ENCODE assay signal across 11 mouse cellular contexts in genomic region chr16:21362663-21363367, GRCm38 (mm10).
DNase-seq lines count a peak whose midpoint lies in the region; ATAC-seq lines count a peak whose summit lies in the region.
"Had no signal": no experiment of that assay in that cellular context is flagged by ENCODE, and none has a peak within 500 bp of the region (broad histone marks: within the 10 kb centered on the region; RNA-seq: fewer than 3 reads in every experiment).

No protein-coding gene starts in this region.

- no peaks in the 10 kb centered on the region for H3K27me3 ChIP-seq in megakaryocyte, embryonic 14.5 days (replicated peaks)
- peaks cover 19% of the 10 kb centered on the region; the same call in 1 of the 2 replicates for H3K27me3 ChIP-seq in hindbrain, embryonic 10.5 days (ENCODE audit: insufficient read depth, poor library complexity, severe bottlenecking)
- no peaks in the 10 kb centered on the region for H3K27me3 ChIP-seq in midbrain, embryonic 11.5 days (ENCODE audit: control insufficient read depth, insufficient read depth, low read length)

- peak overlapping the region; percentile 66; the same call in 1 of the 2 replicates for H3K27ac ChIP-seq in hindbrain, embryonic 10.5 days
- H3K27ac ChIP-seq in midbrain, embryonic 11.5 days (ENCODE audit: low read depth, low read length) = no peak overlapping the region

- peaks cover 98% of the 10 kb centered on the region for H3K4me1 ChIP-seq in megakaryocyte, embryonic 14.5 days
- H3K4me1 ChIP-seq in hindbrain, embryonic 10.5 days (replicated peaks) = peaks cover 33% of the 10 kb centered on the region
- H3K4me1 ChIP-seq in midbrain, embryonic 11.5 days (ENCODE audit: control insufficient read depth, insufficient read depth, low read length) = peaks cover 3% of the 10 kb centered on the region; the same call in 1 of the 2 replicates

- no peak overlapping the region for H3K9ac ChIP-seq in midbrain, embryonic 11.5 days (ENCODE audit: low read length)
- H3K9ac ChIP-seq: liver, postnatal 0 days had no signal

- H3K4me2 ChIP-seq in midbrain, embryonic 11.5 days = no peak overlapping the region

- no peak for DNase-seq in hindbrain, embryonic 10.5 days (ENCODE audit: low spot score)
- no peak for DNase-seq in midbrain, embryonic 11.5 days (ENCODE audit: low spot score, missing footprints)
- peak; percentile 22 for DNase-seq in yolk sac, embryonic 10.5 days (ENCODE audit: low spot score)
- no peak for DNase-seq in urinary bladder, postnatal 14 days (ENCODE audit: low spot score)
- no peak for DNase-seq in ovary, postnatal 10 days (ENCODE audit: low spot score)
- DNase-seq: adrenal gland, postnatal 36 days; cerebellum, postnatal 10 days; liver, postnatal 0 days had no signal

- ATAC-seq in megakaryocyte, adult 5-6 weeks (ENCODE audit: poor library complexity, severe bottlenecking) = no peak
- ATAC-seq in midbrain, embryonic 11.5 days (ENCODE audit: low FRiP score) = 0 out of 2 replicates have a peak, but pooled peaks have one; percentile 33
- ATAC-seq: liver, postnatal 0 days had no signal

- peaks cover 68% of the 10 kb centered on the region for H3K36me3 ChIP-seq in megakaryocyte, embryonic 14.5 days (replicated peaks; ENCODE audit: low read length)
- H3K36me3 ChIP-seq in hindbrain, embryonic 10.5 days = no peaks in the 10 kb centered on the region
- no peaks in the 10 kb centered on the region for H3K36me3 ChIP-seq in midbrain, embryonic 11.5 days (ENCODE audit: control insufficient read depth, insufficient read depth, low read length)
- H3K36me3 ChIP-seq: G1E had no signal

- peak overlapping the region; percentile 65 for H3K4me3 ChIP-seq in megakaryocyte, embryonic 14.5 days (replicated peaks)
- no peak overlapping the region for H3K4me3 ChIP-seq in hindbrain, embryonic 10.5 days
- no peak overlapping the region for H3K4me3 ChIP-seq in midbrain, embryonic 11.5 days (ENCODE audit: low read depth, low read length)

- no peaks in the 10 kb centered on the region for H3K9me3 ChIP-seq in megakaryocyte, embryonic 14.5 days
- H3K9me3 ChIP-seq in hindbrain, embryonic 10.5 days = no peaks in the 10 kb centered on the region
- H3K9me3 ChIP-seq in midbrain, embryonic 11.5 days (ENCODE audit: control insufficient read depth, low read length) = no peaks in the 10 kb centered on the region
- H3K9me3 ChIP-seq: G1E had no signal

- 55% methylated on average over 12 of the region's 12 CpGs for WGBS in hindbrain, embryonic 10.5 days
- WGBS in midbrain, embryonic 11.5 days = 60% methylated on average over 12 of the region's 12 CpGs
